In the genomic region with DNA sequence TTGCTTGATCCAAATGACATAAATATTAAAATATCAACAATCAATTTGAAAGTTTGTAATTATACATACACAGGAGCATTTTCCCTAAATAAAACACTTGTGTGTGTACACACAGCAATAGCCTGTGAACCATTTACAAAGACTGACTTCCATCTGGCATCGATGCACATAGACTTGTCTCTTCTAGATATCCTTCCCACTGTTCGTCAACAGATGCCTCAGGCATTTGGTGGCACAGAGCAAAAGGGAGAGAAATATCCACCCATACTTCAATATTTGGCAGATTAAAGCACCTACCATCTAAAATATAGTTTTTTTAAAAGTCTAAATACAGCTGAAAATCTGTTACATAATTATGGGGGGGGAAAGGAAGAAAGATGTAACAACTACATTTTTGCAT, we compare ENCODE assay signal across 12 mouse cellular contexts.
"Had no signal": no experiment of that assay in that cellular context is flagged by ENCODE, and none has a peak within 500 bp of the region (broad histone marks: within the 10 kb centered on the region; RNA-seq: fewer than 3 reads in every experiment).

No protein-coding gene starts in this region.

- DNase-seq: kidney, adult 11 months; kidney, adult 8-10 months; kidney, postnatal 10 days; liver, embryonic 13.5 days; lung, adult 2 months; lung, postnatal 14 days; lung, postnatal 4 days; midbrain, embryonic 14.5 days; right cerebral cortex, postnatal 4 days; thymus, adult 2 months; thymus, postnatal 14 days; thymus, postnatal 4 days had no signal
